Mouse (Mus musculus): ENCODE data around the gene Alg12.

Gene Alg12

DNA sequence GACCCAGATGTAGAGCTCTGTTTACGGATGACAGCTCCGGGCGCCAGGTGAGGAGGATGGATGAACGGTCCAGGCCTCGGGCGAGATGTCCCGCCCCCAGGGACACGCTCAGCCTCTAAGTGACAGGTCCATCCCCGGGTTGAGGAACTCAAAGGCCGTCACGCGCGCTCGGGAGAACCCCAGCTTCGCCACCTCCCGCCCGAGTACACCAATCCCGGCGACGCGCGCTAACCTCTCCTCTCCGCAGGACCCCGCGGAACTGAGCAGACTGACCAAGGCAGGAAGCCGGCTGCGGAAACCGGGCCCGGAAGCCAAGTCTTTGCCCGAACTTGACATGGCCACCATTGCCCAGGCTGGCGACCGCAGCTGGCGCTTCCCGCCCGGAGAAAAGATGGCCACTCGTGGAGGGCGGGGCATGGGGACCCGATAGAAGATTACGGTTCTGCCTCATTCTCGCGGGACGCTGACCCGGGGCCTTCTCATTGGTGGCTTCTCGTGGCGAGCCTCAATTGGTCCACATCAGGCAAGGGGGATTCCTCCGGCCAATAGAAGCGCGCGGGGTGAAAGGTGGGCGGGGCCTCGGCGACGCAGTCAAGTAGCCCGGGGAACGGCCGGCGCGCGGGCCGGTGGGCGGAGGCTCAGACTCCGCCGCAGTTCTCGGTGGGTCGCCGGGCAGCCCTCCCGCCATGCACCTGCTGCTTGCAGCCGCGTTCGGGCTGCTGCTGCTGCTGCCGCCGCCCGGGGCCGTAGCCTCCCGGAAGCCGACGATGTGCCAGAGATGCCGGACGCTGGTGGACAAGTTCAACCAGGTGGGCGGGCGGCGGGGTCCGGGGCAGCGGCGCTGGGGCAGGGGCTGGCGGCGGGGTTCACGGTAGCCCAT is at the start of gene Alg12, which contains the start of gene Creld2:
Gene Alg12, minus strand, starts transcription at position 293 of the 880 bp plus-strand sequence.
Gene Creld2, plus strand, starts transcription at position 621 of the 880 bp plus-strand sequence.
- DNase-seq: peak; percentile 100

GRCm38 (mm10) chr15:88868024-88868742 is 49.1 kb upstream of the Alg12 start:
- DNase-seq: no peak

DNA sequence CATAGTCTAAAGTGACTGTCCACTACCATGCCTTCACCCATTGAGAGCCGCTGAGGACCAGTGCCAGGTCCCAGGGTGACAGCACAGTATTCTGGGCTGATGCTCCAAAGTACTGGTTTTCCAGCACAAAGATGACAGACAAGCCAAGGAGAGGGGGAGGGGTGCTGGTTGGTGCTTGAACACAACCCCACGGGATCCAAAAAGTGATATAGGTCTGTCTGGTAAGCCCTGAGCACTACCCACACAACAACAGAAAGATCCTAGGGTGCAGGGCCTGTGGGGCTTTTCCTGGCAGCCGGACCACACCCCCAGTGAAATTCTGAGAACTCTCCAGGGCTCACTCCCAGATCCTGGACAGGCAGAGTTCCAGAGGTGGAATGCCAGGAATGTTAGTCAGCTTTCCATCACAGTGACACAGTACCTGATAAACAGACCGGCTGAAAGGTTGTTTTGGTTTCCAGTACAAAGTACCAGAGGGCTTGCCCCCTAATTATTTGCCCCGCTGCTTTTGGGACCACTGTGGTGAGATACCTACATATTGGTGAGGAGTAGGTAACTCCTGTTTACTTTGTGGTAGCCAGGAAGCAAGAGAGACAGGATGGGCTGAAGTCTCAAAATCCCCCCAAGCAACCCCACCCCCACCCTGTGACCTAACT is 48.4 kb upstream of the Alg12 start:
- DNase-seq: peak; percentile 55

DNA sequence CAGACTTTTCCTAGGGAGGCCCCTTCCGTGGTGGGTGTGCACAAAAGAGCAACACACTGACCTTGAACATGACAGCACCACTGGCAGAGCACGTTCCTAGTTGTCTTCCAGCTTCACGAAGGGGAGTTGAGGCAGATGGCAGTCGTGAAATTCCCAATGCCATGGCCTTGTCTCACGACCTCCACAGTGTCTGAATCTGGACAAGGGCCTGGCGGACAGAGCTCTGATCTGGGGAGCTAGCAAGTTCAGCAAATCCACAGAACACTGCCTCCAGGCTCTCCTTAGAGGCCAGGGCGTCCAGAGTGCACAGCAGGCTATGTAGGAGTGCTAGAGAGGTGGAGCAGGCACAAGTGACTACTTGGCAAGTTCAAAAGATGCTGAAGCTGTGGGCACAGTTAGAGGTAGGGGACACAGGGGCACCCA is 47.8 kb upstream of the Alg12 start:
- DNase-seq: peak; percentile 44

- DNase-seq: peak; percentile 55
These were observed 47.0 kb upstream of the Alg12 start for GRCm38 (mm10) chr15:88865888-88866695.

- DNase-seq: no peak
These were observed 45.9 kb upstream of the Alg12 start for GRCm38 (mm10) chr15:88865061-88865460.

- peak; percentile 82 for DNase-seq
These were observed 45.3 kb upstream of the Alg12 start for GRCm38 (mm10) chr15:88864270-88865030.

DNA sequence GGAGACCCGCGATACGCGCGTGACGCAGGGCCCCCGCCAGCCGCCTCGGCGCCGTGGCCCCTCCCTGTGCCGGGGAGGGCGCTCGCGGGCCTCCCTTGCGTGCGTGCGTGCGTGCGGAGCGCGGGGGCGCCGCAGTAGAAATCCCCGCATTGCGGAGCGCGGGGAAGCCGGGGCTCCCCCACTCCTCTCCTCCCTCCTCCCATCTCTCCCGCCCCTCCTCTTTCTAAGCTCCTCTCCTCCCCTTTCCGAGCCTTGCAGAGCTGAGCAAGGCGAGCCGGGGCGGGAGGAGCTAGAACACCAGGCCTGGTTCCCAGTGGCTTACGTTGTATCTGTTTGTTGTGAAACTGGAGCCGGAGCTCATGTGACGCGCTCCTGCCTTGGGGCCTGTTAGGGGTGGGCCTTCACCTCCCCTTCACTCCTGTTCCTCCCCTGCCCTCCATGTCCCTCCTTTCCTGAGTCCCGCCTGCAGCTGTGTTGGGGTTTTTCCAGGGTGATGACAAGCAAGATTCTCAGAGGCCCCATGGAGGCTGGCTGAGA is 44.6 kb upstream of the Alg12 start:
- DNase-seq: peak; percentile 93

- DNase-seq: peak; percentile 84
These were observed 44.0 kb upstream of the Alg12 start for GRCm38 (mm10) chr15:88862881-88863694.

DNA sequence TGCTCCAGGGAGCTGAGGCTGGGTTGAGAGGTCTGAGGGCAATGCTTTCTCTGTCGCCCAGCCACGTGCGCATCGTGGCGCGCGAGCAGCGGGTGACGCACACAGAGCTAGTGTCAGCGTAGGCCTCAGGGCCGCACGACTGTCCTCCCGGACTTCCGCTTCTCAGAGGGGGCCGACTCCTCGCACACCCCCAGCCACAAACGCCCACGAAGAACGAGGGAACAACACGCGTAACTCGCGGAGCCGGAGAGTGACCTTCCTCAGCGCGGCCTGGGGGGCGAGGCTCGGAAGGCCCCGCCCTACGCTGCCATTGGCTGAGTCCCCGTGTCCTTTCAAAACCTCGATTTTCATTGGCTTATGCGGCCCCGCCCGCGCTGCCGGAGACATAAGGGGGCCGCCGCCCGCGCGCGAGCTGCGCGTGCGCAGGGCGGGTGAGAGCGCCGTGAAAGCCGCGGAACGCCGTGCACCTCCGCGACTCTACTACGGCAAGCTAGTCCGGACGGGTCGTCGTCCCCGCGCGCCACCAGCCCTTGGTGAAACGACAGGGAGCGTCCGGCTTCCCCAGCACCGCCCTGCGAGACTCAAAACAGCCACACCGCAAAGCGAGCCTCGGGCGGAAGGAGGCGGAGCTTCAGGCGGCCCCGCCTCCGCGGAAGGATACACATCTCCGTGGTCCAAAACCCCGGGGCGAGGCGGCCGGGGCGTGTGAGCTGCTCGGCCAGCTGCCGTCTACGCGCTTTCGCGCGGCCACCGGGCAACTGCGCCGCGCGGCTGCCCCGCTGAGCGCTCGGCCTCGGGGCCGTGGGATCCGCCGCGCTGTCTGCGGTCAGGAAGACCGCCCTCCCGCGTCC is 42.9 kb upstream of the Alg12 start, which contains the start of gene Pim3:
Gene Pim3, plus strand, starts transcription at position 415 of the 851 bp plus-strand sequence.
- peak; percentile 99 for DNase-seq

DNA sequence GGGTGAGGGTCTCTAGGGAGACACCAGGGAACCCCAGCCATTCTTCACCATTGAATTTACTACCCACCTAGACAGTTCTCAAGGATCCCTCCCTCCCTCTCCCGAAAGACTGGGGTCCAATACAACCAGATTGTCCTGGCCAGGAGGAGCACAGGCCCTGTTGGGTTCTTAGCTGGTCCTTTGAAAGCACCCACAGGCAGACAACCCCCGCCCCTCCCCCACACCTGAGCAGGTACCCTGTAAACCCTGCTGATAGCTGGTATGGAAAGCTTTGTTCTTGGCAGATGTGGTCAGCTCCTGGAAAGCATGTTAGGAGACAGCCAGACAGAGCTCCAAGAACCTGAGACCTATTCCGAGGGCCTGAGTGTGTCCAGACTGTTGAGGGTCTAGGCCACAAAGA is 41.7 kb upstream of the Alg12 start:
- DNase-seq: peak; percentile 79

- DNase-seq: peak; percentile 58
These were observed 40.3 kb upstream of the Alg12 start for GRCm38 (mm10) chr15:88859206-88859970.

- DNase-seq: no peak
These were observed 39.6 kb upstream of the Alg12 start for GRCm38 (mm10) chr15:88858707-88859106.

DNA sequence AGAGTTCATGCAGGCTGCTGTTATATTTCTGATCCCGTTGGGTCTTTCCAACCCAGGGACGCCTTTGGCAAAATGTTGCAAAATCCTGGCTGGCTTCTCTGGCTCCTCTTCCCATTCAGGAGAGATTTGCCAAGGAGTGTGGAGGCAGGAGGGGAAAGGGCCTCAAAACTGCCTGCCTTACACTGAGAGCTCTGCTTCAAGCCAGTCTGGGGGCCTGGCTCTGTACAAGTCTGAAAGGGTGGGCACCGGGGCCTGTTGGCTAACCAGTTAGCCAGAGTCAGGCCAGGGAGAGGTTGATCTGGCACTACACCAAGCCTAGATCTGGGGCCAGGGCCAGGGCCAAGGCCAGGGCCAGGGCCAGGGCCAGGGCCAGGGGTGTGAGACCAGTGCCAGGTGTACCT is 39.0 kb upstream of the Alg12 start:
- peak; percentile 84 for DNase-seq

DNA sequence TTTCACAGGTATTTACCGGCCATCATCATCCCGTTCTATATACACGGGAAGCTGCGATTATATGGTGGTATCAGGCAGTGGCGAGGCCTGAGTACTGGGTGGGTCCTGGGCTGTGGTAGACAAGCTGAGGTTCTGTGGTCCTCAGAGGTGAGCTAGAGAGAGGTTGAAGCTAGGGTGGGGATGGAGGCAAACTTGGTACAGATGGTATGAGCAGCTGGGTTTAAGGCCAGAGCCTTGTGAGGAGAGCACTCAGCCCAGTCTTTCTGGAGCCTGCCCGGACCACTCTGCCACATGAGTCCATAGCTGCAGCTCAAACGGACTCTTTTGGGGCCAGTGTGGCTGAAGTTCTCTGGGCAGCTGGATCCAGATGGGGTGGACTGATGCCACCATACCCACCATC is 38.2 kb upstream of the Alg12 start:
- DNase-seq: peak; percentile 41

- DNase-seq: peak; percentile 42
These were observed 37.5 kb upstream of the Alg12 start for GRCm38 (mm10) chr15:88856613-88857012.

DNA sequence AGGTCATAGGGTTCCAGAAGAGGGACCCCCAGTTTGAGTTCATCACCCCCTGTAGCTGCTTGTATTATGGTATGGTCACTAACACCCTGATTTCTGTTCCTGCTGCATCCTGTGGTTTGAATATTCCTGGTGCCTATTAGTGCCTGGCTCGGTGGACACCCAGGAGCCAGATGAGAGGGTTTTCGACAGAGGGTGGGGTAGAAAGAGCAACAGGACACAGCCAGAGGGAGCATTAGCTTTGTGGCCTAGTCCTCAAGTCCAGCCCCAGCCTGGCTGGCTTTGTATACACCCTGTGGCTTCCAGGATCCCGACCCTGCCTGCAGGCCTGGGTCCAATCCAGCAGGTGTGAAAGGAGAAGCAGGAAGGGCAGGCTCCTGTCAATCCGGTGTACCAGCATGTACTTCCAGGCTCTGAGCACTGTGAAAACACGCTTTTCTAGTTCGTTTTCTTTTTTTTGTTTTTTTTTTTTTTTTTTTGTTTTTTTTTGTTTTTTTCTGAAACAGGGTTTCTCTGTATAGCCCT is 36.8 kb upstream of the Alg12 start:
- DNase-seq: peak; percentile 59
